Mouse (Mus musculus) adipocyte (in vitro differentiated cells): ENCODE results near the gene Tead1.
A peak's percentile ranks its signal among the peaks of the same experiment; 100 is the strongest.

Experiments used
- DNase-seq: peaks from one replicate; pipeline ENCODE4 v3.0.0-alpha.2; 2016; ENCODE audit warnings: low spot score

Gene Tead1

GRCm38 (mm10) chr7:112859887-112860286 lies 180.8 kb downstream of the Tead1 start:
- no peak for DNase-seq

- no peak for DNase-seq
Observed at GRCm38 (mm10) chr7:112862086-112862485, 183.0 kb downstream of the Tead1 start.

GRCm38 (mm10) chr7:112864188-112864587 lies 185.1 kb downstream of the Tead1 start:
- DNase-seq, result no peak

- peak; percentile 88 for DNase-seq
Observed at GRCm38 (mm10) chr7:112865739-112866138, 186.6 kb downstream of the Tead1 start.

- DNase-seq, result peak; percentile 67
Observed at GRCm38 (mm10) chr7:112868551-112869465, 189.7 kb downstream of the Tead1 start.

GRCm38 (mm10) chr7:112871752-112872151 lies 192.6 kb downstream of the Tead1 start:
- DNase-seq, result no peak

- no peak for DNase-seq
Observed at GRCm38 (mm10) chr7:112872435-112873196, 193.5 kb downstream of the Tead1 start.

GRCm38 (mm10) chr7:112876128-112876527 lies 197.0 kb downstream of the Tead1 start:
- DNase-seq, result no peak

- DNase-seq, result peak; percentile 64
Observed at GRCm38 (mm10) chr7:112883791-112884274, 204.7 kb downstream of the Tead1 start.

- DNase-seq, result no peak
Observed at GRCm38 (mm10) chr7:112885546-112885945, 206.4 kb downstream of the Tead1 start.

GRCm38 (mm10) chr7:112891883-112892282 lies 212.8 kb downstream of the Tead1 start:
- DNase-seq, result no peak

GRCm38 (mm10) chr7:112892595-112892994 lies 213.5 kb downstream of the Tead1 start:
- no peak for DNase-seq

GRCm38 (mm10) chr7:112896363-112896762 lies 217.2 kb downstream of the Tead1 start:
- no peak for DNase-seq

GRCm38 (mm10) chr7:112901710-112902109 lies 222.6 kb downstream of the Tead1 start:
- DNase-seq, result no peak

GRCm38 (mm10) chr7:112906848-112907247 lies 227.7 kb downstream of the Tead1 start:
- no peak for DNase-seq

GRCm38 (mm10) chr7:112907468-112907867 lies 228.3 kb downstream of the Tead1 start:
- DNase-seq, result no peak

GRCm38 (mm10) chr7:112909164-112909563 lies 230.0 kb downstream of the Tead1 start:
- no peak for DNase-seq

- DNase-seq, result no peak
Observed at GRCm38 (mm10) chr7:112912969-112913368, 233.9 kb downstream of the Tead1 start.

- no peak for DNase-seq
Observed at GRCm38 (mm10) chr7:112915571-112915970, 236.5 kb downstream of the Tead1 start.

GRCm38 (mm10) chr7:112917613-112918278 lies 238.6 kb downstream of the Tead1 start:
- DNase-seq, result no peak

GRCm38 (mm10) chr7:112918279-112918991 lies 239.3 kb downstream of the Tead1 start:
- no peak for DNase-seq

- peak; percentile 71 for DNase-seq
Observed at GRCm38 (mm10) chr7:112919845-112920244, 240.7 kb downstream of the Tead1 start.
